Mouse (Mus musculus): ENCODE results near the gene Fbxw24.
"Not testable (repeated sequence)": the region's sequence is repeated elsewhere in the genome, so short reads cannot be mapped to it uniquely, and the experiment has no call there.

The Fbxw24 gene

DNA sequence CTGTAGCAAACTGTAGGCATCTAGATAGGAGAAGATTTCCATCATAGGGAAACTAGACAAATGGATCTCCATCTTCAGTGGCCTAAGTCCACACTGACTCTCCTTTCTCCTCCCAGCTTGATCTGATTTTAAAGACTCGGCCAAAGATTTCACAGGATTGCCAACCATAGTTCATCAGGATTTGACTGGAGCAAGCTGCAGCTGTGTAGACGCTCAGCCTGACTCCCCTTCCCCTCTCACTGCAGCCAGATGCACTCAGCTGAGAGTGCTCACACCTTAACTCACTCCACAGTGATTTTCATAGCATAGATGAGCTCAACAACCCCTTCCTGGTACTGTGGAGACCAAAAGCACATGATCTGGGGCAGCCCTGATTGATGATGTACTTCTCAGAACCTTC, at the start of gene Fbxw24:
Gene Fbxw24, minus strand, starts transcription at position 101 of the 400 bp plus-strand sequence.
- DNase-seq = not testable (repeated sequence)

DNA sequence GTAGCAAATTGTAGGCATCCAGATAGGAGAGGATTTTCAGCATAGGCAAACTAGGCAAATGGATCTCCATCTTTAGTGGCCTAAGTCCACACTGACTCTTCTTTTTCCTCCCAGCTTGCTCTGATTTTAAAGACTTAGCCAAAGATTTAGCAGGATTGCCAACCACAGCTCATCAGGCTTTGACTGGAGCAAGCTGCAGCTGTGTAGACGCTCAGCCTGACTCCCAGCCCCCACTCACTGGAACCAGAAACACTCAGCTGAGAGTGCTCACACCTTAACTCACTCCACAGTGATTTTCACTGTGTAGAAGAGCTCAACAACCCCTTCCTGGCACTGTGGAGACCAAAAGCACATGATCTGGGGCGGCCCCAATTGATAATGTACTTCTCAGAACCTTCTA, 38.7 kb upstream of the Fbxw24 start, which contains the start of gene Fbxw25:
Gene Fbxw25, minus strand, starts transcription at position 101 of the 400 bp plus-strand sequence.
- not testable (repeated sequence) for DNase-seq

DNA sequence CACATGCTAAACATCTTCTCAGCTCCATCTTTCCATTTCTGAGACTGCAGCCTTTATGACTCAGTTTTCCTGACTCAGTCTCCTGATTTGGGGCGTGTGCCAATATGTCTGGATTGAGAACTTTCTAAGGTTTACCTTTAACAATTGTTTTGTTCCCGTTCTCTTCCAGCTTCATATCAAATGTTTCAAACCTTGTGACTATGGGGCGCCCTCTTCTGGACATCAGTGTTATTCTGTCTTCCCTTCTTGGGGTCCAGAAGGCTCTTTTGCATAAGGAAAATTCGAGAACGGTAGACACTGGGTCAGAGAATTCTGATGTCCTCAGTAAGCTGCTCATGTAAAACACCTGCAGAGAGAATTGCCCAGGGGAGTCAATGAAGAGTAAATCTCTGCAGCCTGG, 19.0 kb downstream of the Fbxw24 start:
- DNase-seq = not testable (repeated sequence)

DNA sequence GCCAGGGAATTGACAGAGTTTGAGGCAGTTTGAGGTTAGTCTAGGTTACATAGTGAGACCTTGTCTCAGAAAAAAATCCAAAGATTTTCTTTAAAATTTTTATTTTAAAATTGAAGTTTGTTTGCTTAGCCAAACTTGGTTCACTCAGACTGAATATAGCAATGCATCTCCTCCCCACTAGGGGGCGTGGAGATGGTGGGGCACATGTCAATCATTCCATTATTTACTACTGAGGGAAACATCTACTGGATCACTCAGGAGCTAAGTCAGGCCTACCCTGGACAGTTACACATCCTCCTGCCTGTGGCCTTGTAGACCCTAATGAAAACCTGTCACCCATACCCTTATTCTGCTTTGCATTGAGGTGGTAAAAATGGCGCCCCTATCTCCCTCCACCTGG, 23.7 kb downstream of the Fbxw24 start:
- not testable (repeated sequence) for DNase-seq

DNA sequence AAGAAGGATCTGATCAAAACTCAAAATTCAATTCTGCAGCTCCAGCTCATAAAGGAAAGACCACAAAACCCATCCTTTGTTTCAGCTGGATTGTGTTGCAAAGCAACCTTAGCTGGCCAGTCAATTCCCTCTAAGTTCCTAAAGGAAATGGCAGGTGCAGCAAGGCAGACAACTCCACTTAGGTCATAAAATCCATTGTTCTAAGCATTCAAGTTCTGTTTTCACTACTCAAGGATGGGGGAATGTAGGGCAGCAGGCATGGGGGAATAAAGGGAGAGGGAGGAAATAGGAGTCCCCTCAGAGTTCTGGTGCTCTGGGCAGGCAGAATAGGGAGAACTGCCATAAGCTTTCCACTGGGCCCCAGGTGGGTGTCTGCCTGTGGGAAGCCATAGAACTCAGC, 28.6 kb downstream of the Fbxw24 start:
- no peak for DNase-seq

DNA sequence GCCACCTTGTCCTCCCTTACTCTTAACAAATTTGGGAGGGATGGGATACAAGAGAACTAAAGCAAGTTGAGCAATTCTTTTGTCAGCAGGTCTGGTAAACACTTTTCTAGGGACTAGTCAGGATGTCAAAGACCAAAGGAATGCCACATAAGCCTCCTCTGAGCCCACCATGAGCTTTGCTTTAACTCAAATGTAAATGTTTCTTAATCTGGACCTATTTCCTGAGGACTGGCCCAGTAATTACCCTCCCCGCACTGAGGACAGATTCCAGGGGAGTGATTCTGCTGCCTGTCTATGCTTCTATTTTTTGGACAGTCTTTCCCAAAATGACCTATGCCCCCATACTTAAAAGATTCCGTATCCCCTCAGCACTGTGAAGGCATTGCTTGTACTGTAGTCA, 31.0 kb downstream of the Fbxw24 start:
- DNase-seq = no peak

DNA sequence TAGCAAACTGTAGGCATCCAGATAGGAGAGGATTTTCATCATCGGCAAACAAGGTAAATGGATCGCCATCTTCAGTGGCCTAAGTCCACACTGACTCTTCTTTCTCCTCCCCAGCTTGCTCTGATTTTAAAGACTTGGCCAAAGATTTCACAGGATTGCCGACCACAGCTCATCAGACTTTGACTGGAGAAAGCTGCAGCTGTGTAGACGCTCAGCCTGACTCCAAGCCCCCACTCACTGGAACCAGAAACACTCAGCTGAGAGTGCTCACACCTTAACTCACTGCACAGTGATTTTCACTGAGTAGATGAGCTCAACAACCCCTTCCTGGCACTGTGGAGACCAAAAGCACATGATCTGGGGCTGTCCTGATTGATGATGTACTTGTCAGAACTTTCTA, 57.7 kb downstream of the Fbxw24 start, which contains the start of gene Fbxw15:
Gene Fbxw15, minus strand, starts transcription at position 101 of the 400 bp plus-strand sequence.
- not testable (repeated sequence) for DNase-seq

DNA sequence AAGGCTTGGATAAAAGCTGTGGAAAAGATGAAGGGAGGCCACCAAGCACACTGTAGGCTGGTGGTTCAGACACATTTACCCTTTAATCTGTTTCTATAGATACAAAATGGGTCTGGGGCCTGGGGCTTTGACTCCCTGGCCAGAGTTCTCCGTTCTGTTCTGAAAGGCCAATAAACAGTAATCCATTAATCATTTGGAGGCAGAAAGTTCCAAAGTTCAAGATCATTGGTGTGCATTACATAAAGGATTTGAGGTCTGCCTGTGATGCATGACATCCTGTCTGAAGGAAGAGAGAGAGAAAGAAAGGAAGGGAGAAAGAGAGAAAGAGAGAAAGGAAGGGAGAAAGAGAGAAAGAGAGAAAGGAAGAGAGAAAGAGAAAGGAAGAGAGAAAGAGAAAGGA, 60.3 kb downstream of the Fbxw24 start:
- no peak for DNase-seq

DNA sequence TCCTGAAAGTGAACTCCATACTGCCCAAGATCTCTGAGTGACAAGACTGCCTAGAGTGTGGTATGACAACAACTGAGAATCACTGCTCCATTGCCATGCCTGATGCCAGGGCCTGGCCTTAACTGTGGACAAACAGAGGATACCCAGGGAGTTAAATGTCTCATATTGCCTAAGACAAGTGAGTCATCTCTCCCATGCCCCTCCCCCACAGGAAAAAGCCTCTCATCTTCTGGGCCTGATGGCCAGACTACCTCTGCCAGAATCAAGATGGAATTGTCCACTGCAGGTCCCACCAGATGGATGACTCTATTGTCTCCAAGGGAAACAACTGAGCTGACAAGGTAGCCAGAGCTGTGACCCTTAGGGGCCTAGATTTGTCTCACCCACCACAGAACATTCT, 63.8 kb downstream of the Fbxw24 start:
- not testable (repeated sequence) for DNase-seq

DNA sequence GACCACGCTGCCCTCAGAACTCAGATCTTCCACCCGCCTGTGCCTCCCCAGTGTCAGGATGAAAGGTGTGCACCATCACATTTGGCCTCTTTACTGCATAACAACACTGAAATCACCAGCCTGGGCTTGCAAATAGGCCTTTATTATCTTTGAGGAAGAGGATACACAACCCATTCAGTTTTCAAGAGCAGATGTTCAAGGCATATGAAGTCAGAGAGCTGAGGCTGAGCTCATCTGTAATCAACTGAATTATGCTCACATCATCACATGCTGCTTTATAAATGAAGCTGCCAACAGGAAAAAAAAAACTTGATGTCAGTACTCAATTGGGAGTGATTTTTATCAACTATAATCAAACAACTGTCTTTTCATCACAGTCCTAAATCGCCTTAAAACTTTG, 73.4 kb downstream of the Fbxw24 start:
- DNase-seq = no peak
